Mouse (Mus musculus): ENCODE data around the gene Cux2.

GRCm38 (mm10) chr5:121822786-121823505, 227.0 kb downstream of the Cux2 start:
- TF ChIP-seq POLR2A (IDR thresholded peaks at IDR 0.05; ENCODE audit: insufficient read length, low read depth) (no peak), TCF12 (IDR thresholded peaks at IDR 0.05; ENCODE audit: insufficient read depth, poor library complexity, severe bottlenecking) (no peak), USF1 (IDR thresholded peaks at IDR 0.05; ENCODE audit: low read depth) (no peak), E2F4 (IDR thresholded peaks at IDR 0.05; ENCODE audit: insufficient read depth) (no peak), MYOD1 (IDR thresholded peaks at IDR 0.05; ENCODE audit: control insufficient read depth in 1 of 3, insufficient read length in 2 of 3, low read depth in 2 of 3) (no peak), POLR2AphosphoS2 (IDR thresholded peaks at IDR 0.05; ENCODE audit: insufficient read length, low read depth) (peak; percentile 81), TCF3 (IDR thresholded peaks at IDR 0.05; ENCODE audit: insufficient read length, low read depth) (no peak), SRF (IDR thresholded peaks at IDR 0.05; ENCODE audit: control insufficient read depth, insufficient read length, low read depth) (no peak), REST (IDR thresholded peaks at IDR 0.05; ENCODE audit: insufficient read depth, insufficient read length) (no peak)

All from myocyte (in vitro differentiated cells).